Mouse (Mus musculus): ENCODE data around the gene Ocln. TPM values are rescaled to one million over a fixed set of nuclear protein-coding genes. Genes with fewer than 3 reads are reported as not detected.

Gene Ocln
- polyA plus RNA-seq, 1 experiment, result 0.50 TPM

DNA sequence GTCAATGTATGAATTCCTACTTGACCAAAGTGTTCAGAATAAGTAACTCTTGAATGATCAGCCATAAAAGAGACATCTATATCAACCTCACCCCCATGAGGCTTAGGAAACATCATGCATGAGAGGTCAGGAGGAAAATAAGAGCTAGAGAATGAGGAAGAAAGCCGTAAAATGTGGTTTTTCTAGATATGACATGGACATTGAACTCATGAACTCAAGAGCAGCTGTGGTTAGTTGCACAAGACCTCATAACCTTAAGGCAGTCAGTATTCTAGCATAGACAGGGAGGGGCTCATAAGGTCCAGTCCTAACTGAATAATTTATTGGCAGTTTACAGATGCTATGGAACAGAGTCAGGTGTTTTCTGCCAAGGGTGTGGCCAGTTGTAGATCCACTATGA lies 103.0 kb downstream of the Ocln start:
- Histone ChIP-seq H3K4me1 (ENCODE audit: control insufficient read depth, insufficient read depth, low read length) (peaks cover 14% of the 10 kb centered on the region), H3K4me3 (ENCODE audit: insufficient read depth, low read length) (no peak overlapping the region), H3K27ac (ENCODE audit: insufficient read depth, low read depth, low read length) (no peak overlapping the region)
- TF ChIP-seq CTCF (IDR thresholded peaks at IDR 0.05; ENCODE audit: low read depth, low read length) (no peak), POLR2A (IDR thresholded peaks at IDR 0.05; ENCODE audit: borderline replicate concordance, low read depth, low read length) (no peak)

Other genes starting within 250 kb of the Ocln start
- 26.2 and 29.0 TPM in 2 replicates for gene Naip6, start 235.0 kb downstream of the Ocln start, polyA plus RNA-seq (2012; ENCODE audit: insufficient read depth, insufficient read length, missing spikeins)
- 0.25 and 0.27 TPM in 2 replicates for gene Naip1, start 99.8 kb downstream of the Ocln start, polyA plus RNA-seq (2012; ENCODE audit: insufficient read depth, insufficient read length, missing spikeins)
- gene Gtf2h2, start 60.1 kb downstream of the Ocln start, polyA plus RNA-seq (2012; ENCODE audit: insufficient read depth, insufficient read length, missing spikeins), result 17.7 and 23.6 TPM in 2 replicates
- 0.47 TPM in 1 of 2 replicates, not detected in the other for gene Marveld2, start 64.3 kb upstream of the Ocln start, polyA plus RNA-seq (2012; ENCODE audit: insufficient read depth, insufficient read length, missing spikeins)
- gene Ak6, start 98.3 kb upstream of the Ocln start, polyA plus RNA-seq (2012; ENCODE audit: insufficient read depth, insufficient read length, missing spikeins), result 93.3 and 95.3 TPM in 2 replicates
- gene Rad17, start 98.3 kb upstream of the Ocln start, polyA plus RNA-seq (2012; ENCODE audit: insufficient read depth, insufficient read length, missing spikeins), result 17.5 and 18.6 TPM in 2 replicates
- gene Taf9, start 98.9 kb upstream of the Ocln start, polyA plus RNA-seq (2012; ENCODE audit: insufficient read depth, insufficient read length, missing spikeins), result 2.1 and 3.5 TPM in 2 replicates
- 7.6 and 9.3 TPM in 2 replicates for gene Ccdc125, start 117.0 kb upstream of the Ocln start, polyA plus RNA-seq (2012; ENCODE audit: insufficient read depth, insufficient read length, missing spikeins)
- 27.1 and 29.5 TPM in 2 replicates for gene Cdk7, start 178.2 kb upstream of the Ocln start, polyA plus RNA-seq (2012; ENCODE audit: insufficient read depth, insufficient read length, missing spikeins)
- 68.4 and 89.2 TPM in 2 replicates for gene Mrps36, start 191.9 kb upstream of the Ocln start, polyA plus RNA-seq (2012; ENCODE audit: insufficient read depth, insufficient read length, missing spikeins)
- 13.5 and 14.2 TPM in 2 replicates for gene Cenph, start 223.2 kb upstream of the Ocln start, polyA plus RNA-seq (2012; ENCODE audit: insufficient read depth, insufficient read length, missing spikeins)
- 35.0 and 42.5 TPM in 2 replicates for gene Ccnb1, start 233.9 kb upstream of the Ocln start, polyA plus RNA-seq (2012; ENCODE audit: insufficient read depth, insufficient read length, missing spikeins)

Data from bone marrow macrophage, adult 2 months (primary cell).